Mouse (Mus musculus) lung, embryonic 16.5 days (tissue): ENCODE measurements around the gene Ly6c1. TPM values are rescaled to one million over a fixed set of nuclear protein-coding genes. Genes with fewer than 3 reads are reported as not detected.
"Not testable (repeated sequence)": the region's sequence is repeated elsewhere in the genome, so short reads cannot be mapped to it uniquely, and the experiment has no call there.

ENCODE experiments used
- ATAC-seq: fragments of 200-750 bp; cut with Nextera tagmentation; 2 replicates; pipeline ENCODE4 v1.8.0; 2017; ENCODE audit warnings: low read depth, mild to moderate bottlenecking, moderate library complexity
- H3K27ac ChIP-seq: fragments of 300-500 bp; sonication (generic); 2 replicates; pipeline ENCODE4 v1.5.1; 2014; ENCODE audit warnings: mild to moderate bottlenecking, control low read depth, low read length
- H3K27me3 ChIP-seq: fragments of 300-500 bp; sonication (generic); 2 replicates; pipeline ENCODE4 v1.6.1; 2014; ENCODE audit warnings: low read depth, low read length, mixed read lengths; ENCODE audit not compliant: control insufficient read depth, insufficient read depth
- H3K36me3 ChIP-seq: fragments of 300-500 bp; sonication (generic); 2 replicates; pipeline ENCODE4 v1.6.1; 2014; ENCODE audit warnings: low read length; ENCODE audit not compliant: control insufficient read depth, insufficient read depth
- H3K4me1 ChIP-seq: fragments of 300-500 bp; sonication (generic); replicated peaks from 2 replicates; pipeline ENCODE4 v1.6.1; 2014; ENCODE audit warnings: low read length, mixed read lengths; ENCODE audit not compliant: control insufficient read depth, insufficient read depth
- H3K4me2 ChIP-seq: fragments of 300-500 bp; sonication (generic); 2 replicates; pipeline ENCODE4 v1.6.1; 2014; ENCODE audit warnings: low read depth, low read length, control low read depth
- H3K4me3 ChIP-seq: fragments of 300-500 bp; sonication (generic); 2 replicates; pipeline ENCODE4 v1.5.1; 2014; ENCODE audit warnings: mild to moderate bottlenecking, low read length, control low read depth
- H3K9ac ChIP-seq: fragments of 300-500 bp; sonication (generic); 2 replicates; pipeline ENCODE4 v1.6.1; 2014; ENCODE audit warnings: low read length, control low read depth
- H3K9me3 ChIP-seq: fragments of 300-500 bp; sonication (generic); 2 replicates; pipeline ENCODE4 v1.6.1; 2016; ENCODE audit warnings: low read length; ENCODE audit not compliant: control insufficient read depth
- WGBS: fragments of 180-500 bp; shearing (Covaris S2); extraction: QIAGEN DNeasy Blood & Tissue Kit; methylation state at CpG from one replicate; pipeline ENCODE4 v1.1.7; 2014; 5-methylcytosine and 5-hydroxymethylcytosine counted together
- polyA plus RNA-seq: library from polyadenylated mRNA; unstranded; fragments of >200 nt; fragmentation: Nextera tagmentation; extraction: Ambion mirVana; gene quantifications from 2 replicates; pipeline ENCODE4 v1.2.1, GENCODE M21; 2015

Ly6c1 gene
- polyA plus RNA-seq, 1 experiment from 2014 or later: 28.9 TPM

- H3K27me3 ChIP-seq, H3K4me1 ChIP-seq, H3K27ac ChIP-seq, ATAC-seq, H3K9me3 ChIP-seq, H3K4me2 ChIP-seq, H3K4me3 ChIP-seq, H3K9ac ChIP-seq, H3K36me3 ChIP-seq: not testable (repeated sequence)
- 66% methylated on average over 2 of the region's 2 CpGs for WGBS
These were observed 1.2 kb upstream of the Ly6c1 start for GRCm38 (mm10) chr15:75049811-75050210.

- not testable (repeated sequence) for H3K27ac ChIP-seq, H3K27me3 ChIP-seq, ATAC-seq, H3K4me1 ChIP-seq, H3K4me2 ChIP-seq, H3K9ac ChIP-seq, H3K36me3 ChIP-seq, H3K9me3 ChIP-seq, H3K4me3 ChIP-seq
- 74% methylated on average over 1 of the region's 1 CpGs for WGBS
These were observed 685 bp downstream of the Ly6c1 start for GRCm38 (mm10) chr15:75047970-75048320.

GRCm38 (mm10) chr15:75047313-75047969 lies 1.2 kb downstream of the Ly6c1 start:
- H3K4me3 ChIP-seq, H3K4me1 ChIP-seq, H3K27me3 ChIP-seq, H3K9me3 ChIP-seq, H3K4me2 ChIP-seq, H3K9ac ChIP-seq, H3K36me3 ChIP-seq: not testable (repeated sequence)
- H3K27ac ChIP-seq: peak overlapping the region; percentile 59
- ATAC-seq: peak; percentile 84
- WGBS: 45% methylated on average over 5 of the region's 7 CpGs

GRCm38 (mm10) chr15:75045501-75045900 lies 3.1 kb downstream of the Ly6c1 start:
- WGBS: 85% methylated on average over 2 of the region's 3 CpGs
- H3K27ac ChIP-seq, H3K9me3 ChIP-seq, ATAC-seq, H3K4me1 ChIP-seq, H3K4me2 ChIP-seq, H3K36me3 ChIP-seq, H3K4me3 ChIP-seq, H3K9ac ChIP-seq, H3K27me3 ChIP-seq: not testable (repeated sequence)

- ATAC-seq, H3K4me2 ChIP-seq, H3K4me3 ChIP-seq, H3K27ac ChIP-seq, H3K27me3 ChIP-seq, H3K36me3 ChIP-seq, H3K4me1 ChIP-seq, H3K9ac ChIP-seq, H3K9me3 ChIP-seq: not testable (repeated sequence)
- WGBS: 80% methylated on average over 6 of the region's 10 CpGs
These were observed 27.4 kb downstream of the Ly6c1 start for GRCm38 (mm10) chr15:75021020-75021759.

GRCm38 (mm10) chr15:75019446-75019845 lies 29.2 kb downstream of the Ly6c1 start:
- not testable (repeated sequence) for H3K27me3 ChIP-seq, H3K4me3 ChIP-seq, H3K4me2 ChIP-seq, H3K36me3 ChIP-seq, H3K9ac ChIP-seq, H3K9me3 ChIP-seq, ATAC-seq, H3K4me1 ChIP-seq, H3K27ac ChIP-seq
- 41% methylated on average over 2 of the region's 2 CpGs for WGBS

Other genes starting within 250 kb of the Ly6c1 start
- gene Gml2, start 229.8 kb downstream of the Ly6c1 start, polyA plus RNA-seq: not detected in 2 replicates
- gene 2010109I03Rik, start 151.8 kb downstream of the Ly6c1 start, polyA plus RNA-seq: 0.10 and 0.33 TPM in 2 replicates
- 0.19 and 0.34 TPM in 2 replicates for gene Ly6i, start 65.4 kb downstream of the Ly6c1 start, polyA plus RNA-seq
- 12.9 and 19.2 TPM in 2 replicates for gene Ly6a, start 50.8 kb downstream of the Ly6c1 start, polyA plus RNA-seq
- 5.3 and 9.2 TPM in 2 replicates for gene Ly6c2, start 63.1 kb upstream of the Ly6c1 start, polyA plus RNA-seq
- gene Ly6g, start 106.4 kb upstream of the Ly6c1 start, polyA plus RNA-seq: not detected in 2 replicates
- 0.10 and 0.28 TPM in 2 replicates for gene BC025446, start 167.5 kb upstream of the Ly6c1 start, polyA plus RNA-seq
- not detected in 2 replicates for gene Ly6f, start 219.6 kb upstream of the Ly6c1 start, polyA plus RNA-seq